Mouse (Mus musculus) ovary, postnatal 14 days (tissue): ENCODE measurements around the gene Otulin.

Experiments used
- DNase-seq: peaks from one replicate; pipeline ENCODE4 v3.0.0; 2022; ENCODE audit warnings: low spot score

Otulin gene

GRCm38 (mm10) chr15:27549878-27550277 is 80.6 kb downstream of the Otulin start:
- DNase-seq, result no peak

DNA sequence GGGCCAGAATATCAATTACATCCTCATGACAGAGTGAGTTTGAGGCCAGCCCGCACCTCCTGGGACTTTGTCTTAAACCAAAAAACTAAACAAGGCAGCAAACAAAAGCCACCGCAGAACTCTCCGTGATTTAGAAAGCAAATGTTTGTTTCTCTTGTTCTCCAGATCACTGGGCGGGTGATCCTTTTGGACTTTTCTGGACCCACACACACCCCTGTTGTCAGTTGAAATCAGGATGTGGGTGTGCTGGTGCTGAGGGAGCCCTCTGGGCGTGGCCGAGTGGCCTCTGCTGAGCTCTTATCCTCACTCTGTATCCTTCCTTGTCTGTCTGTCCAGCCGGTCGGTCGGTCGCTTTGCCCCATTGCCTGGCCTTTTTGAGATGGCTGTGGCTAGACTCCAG is 81.4 kb downstream of the Otulin start:
- DNase-seq, result no peak

- DNase-seq, result no peak
These were observed 82.4 kb downstream of the Otulin start for GRCm38 (mm10) chr15:27548110-27548509.

GRCm38 (mm10) chr15:27545203-27545602 is 85.3 kb downstream of the Otulin start:
- no peak for DNase-seq

DNA sequence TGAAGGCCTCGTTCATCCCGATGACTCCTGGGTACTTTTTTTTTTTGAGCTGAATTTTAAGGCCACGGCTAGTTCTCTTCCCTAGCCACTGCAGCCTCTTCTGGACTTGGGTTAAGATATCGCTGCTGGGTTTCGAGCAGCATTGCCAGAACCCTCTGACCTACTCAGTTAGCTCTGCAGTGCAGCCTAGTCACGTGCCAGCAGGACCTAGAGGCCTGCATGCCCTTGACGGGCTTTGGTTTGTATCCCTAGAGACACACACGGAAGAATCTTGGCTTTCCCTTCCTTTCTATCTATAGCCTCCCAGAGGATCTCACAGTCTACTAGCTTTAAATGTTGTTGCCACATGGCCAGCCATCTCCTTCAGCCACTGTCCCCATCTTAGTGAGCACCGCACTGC is 90.7 kb downstream of the Otulin start:
- DNase-seq, result no peak

DNA sequence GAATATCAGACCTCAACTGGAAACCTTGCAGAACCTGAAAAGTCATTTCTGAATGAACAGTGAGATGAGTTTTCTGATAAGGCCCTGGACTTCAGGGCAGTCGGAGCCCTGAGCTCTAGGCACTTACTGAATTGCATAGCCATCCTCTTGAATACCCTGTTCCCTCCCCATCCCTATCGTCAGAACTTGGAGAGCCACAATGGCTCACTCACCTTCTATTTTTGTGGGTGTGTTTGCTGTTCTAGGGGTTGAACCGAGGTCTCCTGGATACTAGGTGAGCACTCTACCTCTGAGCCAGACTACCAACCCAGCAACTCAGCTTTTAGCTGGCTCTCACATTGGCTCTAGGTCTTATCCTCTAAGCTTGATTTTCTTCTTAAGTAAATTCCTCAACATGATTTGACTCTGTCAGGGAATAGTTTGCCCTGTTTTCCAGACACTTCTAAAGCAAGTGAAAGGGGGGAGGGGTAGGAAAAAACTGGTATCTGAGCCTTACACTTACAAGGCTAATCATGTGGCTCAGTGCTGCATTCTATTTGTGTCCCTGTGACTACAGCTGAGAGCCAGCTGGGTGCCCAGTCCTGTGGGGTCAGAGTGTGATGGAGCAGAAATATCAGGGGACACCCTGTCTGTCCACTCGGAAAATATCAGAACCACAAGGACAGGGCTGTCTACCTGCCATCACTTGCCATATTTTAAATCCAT is 92.8 kb downstream of the Otulin start:
- no peak for DNase-seq

- DNase-seq, result no peak
These were observed 93.7 kb downstream of the Otulin start for GRCm38 (mm10) chr15:27536771-27537170.

GRCm38 (mm10) chr15:27536186-27536585 is 94.3 kb downstream of the Otulin start:
- DNase-seq, result no peak

DNA sequence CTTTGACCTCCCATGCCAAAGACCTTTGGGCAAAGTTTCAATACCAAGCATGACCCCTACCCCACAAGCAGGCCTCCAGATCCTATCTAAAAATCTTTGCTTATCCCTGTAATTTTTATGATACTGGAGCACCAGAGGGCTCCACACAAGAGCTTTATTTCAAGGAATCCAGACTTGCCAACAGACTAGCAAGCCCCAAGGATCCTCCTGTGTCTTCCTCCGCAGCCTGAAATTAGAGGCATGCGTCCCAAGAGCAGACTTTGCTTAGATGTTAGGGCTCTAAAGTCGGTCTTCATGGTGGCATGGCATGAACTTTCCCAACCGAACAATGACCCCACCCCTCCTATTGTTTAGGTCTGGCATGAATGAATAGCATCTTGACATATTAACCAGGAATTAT is 94.8 kb downstream of the Otulin start:
- no peak for DNase-seq

GRCm38 (mm10) chr15:27533036-27533435 is 97.5 kb downstream of the Otulin start:
- no peak for DNase-seq

GRCm38 (mm10) chr15:27530023-27530422 is 100.5 kb downstream of the Otulin start:
- DNase-seq, result no peak

DNA sequence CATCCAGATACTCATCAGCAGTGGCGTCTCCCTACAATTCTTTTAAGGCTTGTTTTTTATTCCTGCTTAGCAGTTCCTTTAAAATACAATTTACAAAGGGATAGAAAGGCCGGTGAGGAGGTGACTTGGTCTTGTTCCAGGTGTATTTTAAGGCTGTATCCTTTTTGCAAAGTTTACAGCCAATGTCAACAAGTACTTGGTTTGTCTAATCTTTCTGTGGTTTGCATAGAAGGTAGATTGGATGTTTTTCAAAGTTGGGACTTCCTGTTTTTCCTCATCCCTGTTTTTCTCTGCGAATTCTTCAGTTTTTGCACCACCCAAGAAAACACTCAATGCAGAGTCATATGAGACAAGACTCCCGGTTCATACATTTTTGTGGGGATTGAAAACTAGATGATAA is 101.6 kb downstream of the Otulin start:
- no peak for DNase-seq

DNA sequence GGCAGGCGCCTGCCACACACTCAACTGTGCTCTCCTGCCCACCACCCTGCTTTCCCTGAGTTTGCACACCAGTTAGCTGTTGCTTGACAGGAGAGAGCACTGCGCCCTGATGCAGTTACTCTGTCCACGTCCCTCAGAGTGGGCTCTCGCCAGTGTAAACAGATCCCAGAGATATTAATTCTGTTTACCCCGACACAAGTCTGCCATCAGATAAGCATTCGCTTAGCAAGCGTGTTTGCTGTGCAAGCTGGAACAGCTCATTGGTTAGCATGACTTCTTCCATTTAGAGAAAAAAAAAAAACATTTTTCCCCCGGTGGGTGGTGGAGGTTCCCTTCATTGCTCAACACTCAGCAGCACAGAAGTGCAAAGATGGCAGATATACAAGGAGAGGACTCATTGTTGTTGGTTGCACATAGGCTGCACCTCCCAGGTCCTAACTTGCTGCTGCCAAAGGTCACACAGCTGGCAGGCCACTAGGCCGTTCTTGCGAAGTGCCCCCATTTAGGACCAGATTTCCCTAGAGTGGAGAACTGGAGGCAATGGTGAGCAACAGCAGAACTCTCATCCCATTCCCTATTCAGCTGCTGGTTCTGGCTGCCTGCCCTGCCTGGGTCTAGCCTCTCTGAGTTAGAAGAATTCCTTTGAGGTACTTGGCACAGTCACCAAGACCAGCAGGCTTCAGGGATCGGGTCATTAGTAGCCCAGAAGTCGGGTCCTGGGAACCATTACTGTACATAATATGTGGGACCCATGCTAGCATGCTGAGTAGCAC is 105.1 kb downstream of the Otulin start:
- no peak for DNase-seq

DNA sequence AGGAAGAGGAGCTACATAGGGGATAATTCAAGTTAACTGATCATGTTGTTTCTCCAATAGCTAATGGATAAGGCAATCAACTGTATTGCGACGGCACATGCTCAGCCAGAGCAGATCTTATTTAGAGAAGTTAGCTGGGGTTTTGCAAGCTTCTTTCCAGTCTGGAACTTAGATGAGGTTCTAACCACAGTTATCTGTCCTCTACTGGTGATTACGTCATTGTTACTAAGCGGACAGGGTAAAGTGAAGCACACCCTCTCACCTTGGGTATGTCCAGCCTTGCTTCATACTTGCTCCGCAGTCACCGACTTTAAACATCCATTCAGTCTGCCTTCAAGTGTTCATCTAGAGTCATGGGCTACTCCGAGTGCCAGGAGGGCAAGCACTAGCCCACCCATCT is 110.6 kb downstream of the Otulin start:
- DNase-seq, result no peak

GRCm38 (mm10) chr15:27518026-27518425 is 112.5 kb downstream of the Otulin start:
- DNase-seq, result no peak

DNA sequence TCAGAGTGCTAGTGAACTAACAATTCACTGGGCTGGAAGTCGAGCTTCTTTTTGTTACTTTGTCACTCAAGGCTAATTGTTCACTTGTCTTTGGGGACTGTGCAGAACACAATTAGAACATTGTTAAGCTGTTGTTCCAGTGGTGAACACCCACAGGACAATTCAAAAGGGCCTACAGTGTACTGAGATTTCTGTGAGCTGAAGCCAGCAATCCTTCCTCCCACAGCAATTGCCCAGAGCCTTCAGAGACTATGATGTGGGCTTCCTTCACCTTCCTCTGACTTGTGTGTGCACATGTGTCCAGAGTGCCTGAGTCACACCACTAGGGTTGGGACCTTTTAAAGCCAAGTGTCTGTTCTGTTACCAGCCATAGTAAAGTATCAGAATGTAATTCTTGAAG is 113.6 kb downstream of the Otulin start:
- DNase-seq, result no peak

GRCm38 (mm10) chr15:27508982-27509381 is 121.5 kb downstream of the Otulin start:
- DNase-seq, result no peak

GRCm38 (mm10) chr15:27508169-27508568 is 122.3 kb downstream of the Otulin start:
- DNase-seq, result no peak

- no peak for DNase-seq
These were observed 123.4 kb downstream of the Otulin start for GRCm38 (mm10) chr15:27506893-27507596.

DNA sequence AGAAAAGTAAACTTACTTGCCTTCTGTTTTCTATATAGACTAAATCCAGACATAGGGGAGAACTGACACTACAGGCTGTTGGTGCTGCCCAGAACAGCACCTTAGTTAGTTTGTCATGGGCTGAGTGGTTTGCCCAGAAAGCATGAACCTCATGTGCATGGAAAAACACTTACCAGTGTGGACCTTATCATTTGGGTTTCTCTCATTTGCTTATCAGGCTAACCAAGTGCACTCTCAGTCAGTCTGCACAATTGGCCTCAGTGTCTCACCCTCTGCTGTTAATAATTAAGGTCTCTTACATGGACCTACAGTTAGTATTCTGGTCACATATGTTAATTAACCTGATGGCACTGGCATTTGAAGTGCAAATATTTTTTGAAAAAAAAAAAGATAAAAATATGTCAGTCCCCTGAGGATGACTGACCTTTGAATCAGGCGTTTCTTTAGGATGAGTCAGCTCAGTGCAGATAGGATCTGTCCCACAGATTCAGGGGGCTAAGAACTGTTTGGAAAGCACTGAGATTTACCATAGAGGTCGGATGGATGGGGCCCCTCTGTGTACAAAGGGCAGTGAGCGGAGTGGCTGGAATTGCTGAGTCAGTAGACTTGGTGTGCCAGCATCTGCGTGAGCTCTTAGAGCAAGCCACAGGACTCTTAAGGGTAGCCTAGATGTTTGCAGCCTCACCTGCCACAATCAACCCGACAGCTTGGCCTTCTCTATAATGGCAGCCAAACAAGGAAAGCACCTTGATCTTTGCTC is 124.2 kb downstream of the Otulin start:
- DNase-seq, result no peak

- no peak for DNase-seq
These were observed 126.4 kb downstream of the Otulin start for GRCm38 (mm10) chr15:27503801-27504730.
